Comparison of ENCODE assay signal across 17 mouse cellular contexts in genomic region chr5:30172931-30173692, GRCm38 (mm10). TPM values are rescaled to one million over a fixed set of nuclear protein-coding genes. Genes with fewer than 3 reads are reported as not detected.
DNase-seq lines count a peak whose midpoint lies in the region; ATAC-seq and TF ChIP-seq lines count a peak whose summit lies in the region.
"Had no signal": no experiment of that assay in that cellular context is flagged by ENCODE, and none has a peak within 500 bp of the region (broad histone marks: within the 10 kb centered on the region; RNA-seq: fewer than 3 reads in every experiment).

No protein-coding gene starts in this region.

- ATAC-seq in intestine, embryonic 15.5 days: peak; percentile 59
- ATAC-seq: activated CD4-positive, CD25-positive, alpha-beta regulatory T cell, adult 4 months; hindbrain, postnatal 0 days; midbrain, embryonic 13.5 days had no signal

- H3K27me3 ChIP-seq in heart, adult 2 months (ENCODE audit: control insufficient read depth, insufficient read depth, low read length): no peaks in the 10 kb centered on the region
- no peaks in the 10 kb centered on the region for H3K27me3 ChIP-seq in intestine, embryonic 15.5 days (replicated peaks)
- H3K27me3 ChIP-seq: midbrain, embryonic 13.5 days had no signal

- H3K4me1 ChIP-seq in heart, adult 2 months (ENCODE audit: control insufficient read depth, insufficient read depth, low read length): peaks cover 5% of the 10 kb centered on the region
- H3K4me1 ChIP-seq in intestine, embryonic 15.5 days (replicated peaks): no peaks in the 10 kb centered on the region
- H3K4me1 ChIP-seq: midbrain, embryonic 13.5 days had no signal

- DNase-seq in heart, adult 2 months: no peak
- no peak for DNase-seq in heart, adult 8-10 months (ENCODE audit: low spot score)
- peak; percentile 20 to 38 for DNase-seq in urinary bladder, postnatal 36 days (ENCODE audit: low spot score in 2 of 2)
- no peak for DNase-seq in urinary bladder, adult 2 months (ENCODE audit: low spot score)
- DNase-seq in adipocyte (ENCODE audit: low spot score): no peak
- DNase-seq in left cerebral cortex, postnatal 14 days (ENCODE audit: low spot score in 2 of 2): no peak
- DNase-seq in Muller cell, postnatal 12 days (ENCODE audit: inconsistent ontology term): no peak
- DNase-seq: cerebellum, adult 11 months; right cerebral cortex, postnatal 25 days had no signal

- H3K9ac ChIP-seq in heart, adult 2 months (ENCODE audit: low read depth, low read length): no peak overlapping the region
- H3K9ac ChIP-seq in intestine, embryonic 15.5 days: no peak overlapping the region
- H3K9ac ChIP-seq: liver, embryonic 14.5 days; midbrain, embryonic 13.5 days had no signal

- no peak overlapping the region for H3K4me2 ChIP-seq in intestine, embryonic 15.5 days (replicated peaks)
- H3K4me2 ChIP-seq: heart, embryonic 11.5 days; midbrain, embryonic 13.5 days had no signal

- no peak for TF ChIP-seq POLR2A in heart, adult 2 months (IDR thresholded peaks at IDR 0.05; ENCODE audit: insufficient read depth, low read depth, low read length)

- no peak for TF ChIP-seq CTCF in heart, adult 2 months (IDR thresholded peaks at IDR 0.05)

- intact Hi-C loops in heart, adult 2 months (cut with DNase I): no loop called here
- intact Hi-C loops in left cerebral cortex, postnatal 14 days (cut with DNase I): no loop called here

- no peak for TF ChIP-seq EP300 in heart, adult 2 months (IDR thresholded peaks at IDR 0.05; ENCODE audit: insufficient read depth, low read depth, low read length)

- peaks cover 68% of the 10 kb centered on the region for H3K36me3 ChIP-seq in heart, adult 2 months (ENCODE audit: control insufficient read depth, insufficient read depth, low read length)
- H3K36me3 ChIP-seq in intestine, embryonic 15.5 days: peaks cover 19% of the 10 kb centered on the region

- peak overlapping the region; percentile 93 for H3K27ac ChIP-seq in heart, adult 2 months
- no peak overlapping the region for H3K27ac ChIP-seq in intestine, embryonic 15.5 days
- H3K27ac ChIP-seq: hindbrain, postnatal 0 days; liver, embryonic 14.5 days; midbrain, embryonic 13.5 days had no signal

- no peak overlapping the region for H3K4me3 ChIP-seq in heart, adult 2 months
- H3K4me3 ChIP-seq in intestine, embryonic 15.5 days (replicated peaks): no peak overlapping the region
- H3K4me3 ChIP-seq: midbrain, embryonic 13.5 days had no signal

- 61% methylated on average over 20 of the region's 20 CpGs for WGBS in heart, adult 2 months
- WGBS in intestine, embryonic 15.5 days: 40% methylated on average over 20 of the region's 20 CpGs

- no peaks in the 10 kb centered on the region for H3K9me3 ChIP-seq in intestine, embryonic 15.5 days
- H3K9me3 ChIP-seq: midbrain, embryonic 13.5 days had no signal

- H3K79me2 ChIP-seq in heart, adult 2 months (replicated peaks; ENCODE audit: control insufficient read depth, insufficient read depth, low read length): 0 out of 2 replicates have a peak, but pooled peaks cover 1% of the 10 kb centered on the region

RNA-seq across cellular contexts. Expression of gene Hadhb, which starts 18.1 kb away (rescaled TPM):
- 1,000 to 10,000 TPM; 1,981 to 2,338 TPM for total RNA-seq in heart, adult 2 months (2021)
- polyA plus RNA-seq in heart, adult 2 months (2012; rRNA removed): 1,187 and 1,731 TPM in 2 replicates
- total RNA-seq in heart, adult 8-10 months (2022): 1,000 to 10,000 TPM; 2,312 to 2,801 (median 2,464) TPM
- polyA plus RNA-seq in urinary bladder, adult 2 months (2012; rRNA removed): 169 and 193 TPM in 2 replicates
- polyA plus RNA-seq in intestine, embryonic 15.5 days (2015; fragmentation: Nextera tagmentation; extraction: Ambion mirVana): 246 and 269 TPM in 2 replicates
- total RNA-seq in left cerebral cortex, postnatal 14 days (2021): 10 to 100 TPM; 71.3 to 78.6 TPM

RNA-seq across cellular contexts. Expression of gene Hadha, which starts 18.1 kb away (rescaled TPM):
- total RNA-seq in heart, adult 2 months (2021): 1,000 to 10,000 TPM; 1,174 to 1,333 TPM
- 367 and 592 TPM in 2 replicates for polyA plus RNA-seq in heart, adult 2 months (2012; rRNA removed)
- total RNA-seq in heart, adult 8-10 months (2022): 1,000 to 10,000 TPM; 1,298 to 1,376 (median 1,346) TPM
- polyA plus RNA-seq in urinary bladder, adult 2 months (2012; rRNA removed): 118 and 129 TPM in 2 replicates
- 178 and 193 TPM in 2 replicates for polyA plus RNA-seq in intestine, embryonic 15.5 days (2015; fragmentation: Nextera tagmentation; extraction: Ambion mirVana)
- 10 to 100 TPM; 64.1 to 67.8 TPM for total RNA-seq in left cerebral cortex, postnatal 14 days (2021)

RNA-seq across cellular contexts. Expression of gene Adgrf3, which starts 32.4 kb away (rescaled TPM):
- under 1 TPM in 1 of 2 experiments, not detected in 1; 0.20 TPM for total RNA-seq in heart, adult 2 months (2021)
- 0.12 and 0.20 TPM in 2 replicates for polyA plus RNA-seq in heart, adult 2 months (2012; rRNA removed)
- under 1 TPM in 1 of 4 experiments, not detected in 3; 0.57 TPM for total RNA-seq in heart, adult 8-10 months (2022)
- polyA plus RNA-seq in urinary bladder, adult 2 months (2012; rRNA removed): 0.01 TPM in 1 of 2 replicates, not detected in the other
- polyA plus RNA-seq in intestine, embryonic 15.5 days (2015; fragmentation: Nextera tagmentation; extraction: Ambion mirVana): 0.19 and 0.38 TPM in 2 replicates
- total RNA-seq in left cerebral cortex, postnatal 14 days (2021): not detected
- total RNA-seq: left cerebral cortex, postnatal 25 days had no signal
- polyA plus RNA-seq: activated CD4-positive, CD25-positive, alpha-beta regulatory T cell, adult 4 months; frontal cortex, adult 2 months; hindbrain, postnatal 0 days; midbrain, embryonic 13.5 days had no signal

RNA-seq across cellular contexts. Expression of gene Selenoi, which starts 59.3 kb away (rescaled TPM):
- 10 to 100 TPM; 13.9 to 16.1 TPM for total RNA-seq in heart, adult 2 months (2021)
- 17.9 and 31.4 TPM in 2 replicates for polyA plus RNA-seq in heart, adult 2 months (2012; rRNA removed)
- total RNA-seq in heart, adult 8-10 months (2022): 10 to 100 TPM; 14.0 to 18.9 (median 16.1) TPM
- 19.0 and 19.4 TPM in 2 replicates for polyA plus RNA-seq in urinary bladder, adult 2 months (2012; rRNA removed)
- polyA plus RNA-seq in intestine, embryonic 15.5 days (2015; fragmentation: Nextera tagmentation; extraction: Ambion mirVana): 37.3 and 38.1 TPM in 2 replicates
- total RNA-seq in left cerebral cortex, postnatal 14 days (2021): 10 to 100 TPM; 47.6 to 56.7 TPM

Comparison
In these comparisons a context has a peak if more than half of its experiments do, and no peak if none do; other contexts are left out.
1. DNase-seq: peak in urinary bladder, postnatal 36 days (2 of 2); none in heart, adult 2 months (0 of 2), heart, adult 8-10 months (single experiment), urinary bladder, adult 2 months (single experiment), adipocyte (single experiment), left cerebral cortex, postnatal 14 days (0 of 2) and Muller cell, postnatal 12 days (single experiment).
2. RNA of gene Hadhb, which starts 18.1 kb away (total RNA-seq): 2,312 to 2,801 TPM in heart, adult 8-10 months and 1,981 to 2,338 TPM in heart, adult 2 months; 71.3 to 78.6 TPM in left cerebral cortex, postnatal 14 days; every median in the first group is over 10 times any median in the second.
3. RNA of gene Hadha, which starts 18.1 kb away (total RNA-seq): 1,298 to 1,376 TPM in heart, adult 8-10 months and 1,174 to 1,333 TPM in heart, adult 2 months; 64.1 to 67.8 TPM in left cerebral cortex, postnatal 14 days; every median in the first group is over 10 times any median in the second.